Mouse (Mus musculus) frontal cortex, adult (tissue): Measurements from ENCODE around the gene Cgnl1.

Experiments used
- ATAC-seq: cut with Nextera tagmentation; 2 replicates; pipeline ENCODE4 v1.9.2; 2017; ENCODE audit warnings: mild to moderate bottlenecking, moderate library complexity, mixed read lengths; ENCODE audit not compliant: low TSS enrichment

The Cgnl1 gene

DNA sequence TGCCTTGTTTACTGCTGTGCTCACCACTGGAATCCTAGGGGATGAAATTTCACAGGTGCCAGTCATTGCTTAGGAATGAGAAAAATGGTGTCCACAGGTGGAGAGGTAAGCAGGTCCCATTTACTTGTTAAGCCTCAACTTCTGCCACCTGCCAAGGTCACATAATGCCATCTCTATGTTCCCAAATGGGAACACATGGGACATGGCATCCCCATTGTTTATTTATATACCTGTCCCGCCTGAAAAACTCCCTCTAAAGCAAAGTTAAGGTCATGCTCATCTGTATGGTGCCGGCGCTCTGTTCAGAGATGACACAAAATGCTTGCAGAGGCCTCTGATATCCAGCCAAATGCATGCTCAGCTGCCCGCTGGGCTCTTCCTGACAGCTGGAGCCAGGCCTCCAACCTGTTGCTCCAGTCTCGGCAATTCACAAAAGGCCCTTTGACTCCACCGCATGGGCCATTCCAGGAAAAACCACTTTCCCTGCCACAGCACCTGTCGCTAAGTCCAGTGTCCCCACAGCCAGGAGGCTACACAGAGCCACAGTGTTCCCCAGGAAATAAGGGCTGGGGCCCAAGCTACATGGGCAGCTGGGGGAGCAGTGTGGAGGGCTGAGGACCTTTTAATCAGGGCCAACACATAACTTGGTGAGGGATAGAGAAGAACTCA is 192.4 kb downstream of the Cgnl1 start:
- ATAC-seq = no peak
